Mouse (Mus musculus): ENCODE measurements around the gene Terb2.

GRCm38 (mm10) chr2:122161542-122161941 is 24.5 kb upstream of the Terb2 start:
- TF ChIP-seq CTCF (IDR thresholded peaks at IDR 0.05) (no peak), POLR2A (IDR thresholded peaks at IDR 0.05; ENCODE audit: insufficient read depth, low read depth, low read length) (no peak)

All from heart, adult 2 months (tissue).